Mouse (Mus musculus): ENCODE results near the gene Gnb1l. TPM values are rescaled to one million over a fixed set of nuclear protein-coding genes. Genes with fewer than 3 reads are reported as not detected.

Gene Gnb1l
- 13.3 and 16.0 TPM in 2 replicates for polyA plus RNA-seq (2016; fragmentation: Nextera tagmentation; extraction: Ambion mirVana)

GRCm38 (mm10) chr16:18498558-18498990 lies at the start of gene Gnb1l, which contains the start of gene Rtl10:
Gene Gnb1l (plus strand): TSS chr16:18498713.
Gene Rtl10 (plus strand): TSS chr16:18498901.
- WGBS = under 1% methylated on average over 51 of the region's 51 CpGs
- peak; percentile 98 for DNase-seq (ENCODE audit: low spot score)

DNA sequence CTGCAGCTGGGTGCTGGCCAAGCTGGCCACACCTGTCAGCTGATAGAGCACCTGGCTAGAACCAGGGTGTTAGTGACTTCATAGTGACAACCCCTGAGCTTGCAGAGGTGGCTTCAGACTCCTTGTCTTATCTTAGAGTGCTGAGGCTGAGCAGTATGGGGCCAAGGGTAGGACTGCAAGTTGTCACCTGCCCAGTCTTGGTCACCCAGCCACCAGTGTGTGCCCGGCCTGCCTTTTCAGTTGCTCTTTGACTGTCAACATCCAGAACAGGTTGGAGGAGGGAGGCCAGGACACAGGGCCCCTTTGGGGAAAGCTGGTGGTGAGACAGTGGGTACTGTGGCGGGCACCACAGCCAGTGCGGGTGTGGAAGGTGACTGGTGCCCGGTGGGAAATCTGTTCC lies 49.5 kb upstream of the Gnb1l start:
- peaks cover 23% of the 10 kb centered on the region for H3K36me3 ChIP-seq
- 95% methylated on average over 4 of the region's 4 CpGs for WGBS
- no peak for DNase-seq (ENCODE audit: low spot score)
- H3K27ac ChIP-seq (replicated peaks) = no peak overlapping the region; the same call in 1 of the 2 replicates
- H3K4me1 ChIP-seq = peaks cover 13% of the 10 kb centered on the region
- H3K27me3 ChIP-seq (ENCODE audit: low read depth, poor library complexity, severe bottlenecking) = 0 out of 2 replicates have a peak, but pooled peaks cover 7% of the 10 kb centered on the region
- H3K4me3 ChIP-seq = no peak overlapping the region
- no peaks in the 10 kb centered on the region for H3K9me3 ChIP-seq (replicated peaks)

More at GRCm38 (mm10) chr16:18498558-18498990, at the start of gene Gnb1l, which contains the start of gene Rtl10:
- H3K27me3 ChIP-seq (ENCODE audit: low read depth, poor library complexity, severe bottlenecking) = no peaks in the 10 kb centered on the region
- peak within 1 kb of the TSS; percentile 93 for H3K27ac ChIP-seq (replicated peaks)
- H3K36me3 ChIP-seq = peaks cover 27% of the 10 kb centered on the region
- peaks cover 24% of the 10 kb centered on the region for H3K4me1 ChIP-seq
- no peaks in the 10 kb centered on the region; the same call in 1 of the 2 replicates for H3K9me3 ChIP-seq (replicated peaks)
- H3K4me3 ChIP-seq = peak within 1 kb of the TSS; percentile 84

- H3K27ac ChIP-seq (replicated peaks) = peak overlapping the region; percentile 42; the same call in 1 of the 2 replicates
- WGBS = 79% methylated on average over 9 of the region's 9 CpGs
- H3K36me3 ChIP-seq = peaks cover 13% of the 10 kb centered on the region; the same call in 1 of the 2 replicates
- H3K4me3 ChIP-seq = no peak overlapping the region
- DNase-seq (ENCODE audit: low spot score) = no peak
- H3K27me3 ChIP-seq (ENCODE audit: low read depth, poor library complexity, severe bottlenecking) = peaks cover 21% of the 10 kb centered on the region
- H3K4me1 ChIP-seq = peaks cover 18% of the 10 kb centered on the region
- H3K9me3 ChIP-seq (replicated peaks) = no peaks in the 10 kb centered on the region
These were observed 46.9 kb upstream of the Gnb1l start for GRCm38 (mm10) chr16:18451486-18452181.

GRCm38 (mm10) chr16:18452361-18452862 lies 46.1 kb upstream of the Gnb1l start:
- H3K9me3 ChIP-seq (replicated peaks) = no peaks in the 10 kb centered on the region
- no peak overlapping the region for H3K4me3 ChIP-seq
- WGBS = 87% methylated on average over 8 of the region's 8 CpGs
- peaks cover 28% of the 10 kb centered on the region for H3K27me3 ChIP-seq (ENCODE audit: low read depth, poor library complexity, severe bottlenecking)
- peaks cover 18% of the 10 kb centered on the region for H3K4me1 ChIP-seq
- no peak for DNase-seq (ENCODE audit: low spot score)
- peaks cover 20% of the 10 kb centered on the region; the same call in 1 of the 2 replicates for H3K36me3 ChIP-seq
- H3K27ac ChIP-seq (replicated peaks) = no peak overlapping the region

GRCm38 (mm10) chr16:18453846-18454245 lies 44.7 kb upstream of the Gnb1l start:
- H3K4me3 ChIP-seq = no peak overlapping the region
- H3K4me1 ChIP-seq = peaks cover 20% of the 10 kb centered on the region
- peaks cover 24% of the 10 kb centered on the region for H3K36me3 ChIP-seq
- no peaks in the 10 kb centered on the region for H3K9me3 ChIP-seq (replicated peaks)
- peak; percentile 37 for DNase-seq (ENCODE audit: low spot score)
- peak overlapping the region; percentile 52 for H3K27ac ChIP-seq (replicated peaks)
- 47% methylated on average over 5 of the region's 5 CpGs for WGBS
- H3K27me3 ChIP-seq (ENCODE audit: low read depth, poor library complexity, severe bottlenecking) = peaks cover 41% of the 10 kb centered on the region

GRCm38 (mm10) chr16:18455407-18455806 lies 43.1 kb upstream of the Gnb1l start:
- 91% methylated on average over 6 of the region's 6 CpGs for WGBS
- H3K27ac ChIP-seq (replicated peaks) = no peak overlapping the region
- no peak overlapping the region for H3K4me3 ChIP-seq
- peaks cover 14% of the 10 kb centered on the region for H3K36me3 ChIP-seq
- peaks cover 36% of the 10 kb centered on the region for H3K4me1 ChIP-seq
- H3K9me3 ChIP-seq (replicated peaks) = no peaks in the 10 kb centered on the region
- DNase-seq (ENCODE audit: low spot score) = no peak
- H3K27me3 ChIP-seq (ENCODE audit: low read depth, poor library complexity, severe bottlenecking) = peaks cover 49% of the 10 kb centered on the region

GRCm38 (mm10) chr16:18458661-18459060 lies 39.9 kb upstream of the Gnb1l start:
- Histone ChIP-seq H3K27ac (replicated peaks) (no peak overlapping the region), H3K9me3 (replicated peaks) (no peaks in the 10 kb centered on the region), H3K4me3 (no peak overlapping the region), H3K27me3 (ENCODE audit: low read depth, poor library complexity, severe bottlenecking) (peaks cover 72% of the 10 kb centered on the region), H3K36me3 (peaks cover 14% of the 10 kb centered on the region), H3K4me1 (peaks cover 45% of the 10 kb centered on the region)
- no peak for DNase-seq (ENCODE audit: low spot score)

DNA sequence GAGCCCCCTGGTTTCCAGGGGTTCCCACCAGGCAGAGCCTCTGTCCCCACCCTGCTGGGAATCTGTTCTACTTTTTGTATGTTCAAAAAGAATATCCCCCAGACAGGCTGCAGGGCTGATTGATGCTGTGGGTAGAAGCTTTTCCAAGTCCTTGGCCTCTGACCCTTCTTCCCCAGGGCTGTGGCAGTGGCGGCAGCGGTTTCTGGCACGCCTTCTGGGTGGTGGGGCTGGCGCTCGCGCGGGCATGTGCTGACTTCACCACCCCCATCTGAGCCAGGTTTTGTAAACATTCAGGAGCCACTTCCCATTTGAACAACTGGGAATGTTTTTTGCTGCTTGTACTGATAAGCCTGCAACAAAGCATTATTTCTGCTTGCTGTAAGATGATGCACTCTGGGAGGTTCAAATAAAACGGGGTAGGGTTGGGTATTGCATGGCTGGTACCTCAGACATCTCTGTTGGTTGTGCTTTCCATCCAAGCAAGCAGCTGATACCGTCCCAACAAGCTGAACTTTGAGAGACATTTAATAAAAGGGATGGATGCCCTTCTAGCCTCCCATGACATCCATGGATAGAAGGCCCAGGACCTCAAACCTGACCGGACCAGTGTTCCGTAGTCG lies 39.1 kb upstream of the Gnb1l start:
- peak overlapping the region; percentile 58 for H3K27ac ChIP-seq (replicated peaks)
- peaks cover 40% of the 10 kb centered on the region for H3K4me1 ChIP-seq
- DNase-seq (ENCODE audit: low spot score) = peak; percentile 31
- peak overlapping the region; percentile 31 for H3K4me3 ChIP-seq
- WGBS = 4% methylated on average over 12 of the region's 12 CpGs
- no peaks in the 10 kb centered on the region for H3K9me3 ChIP-seq (replicated peaks)
- H3K36me3 ChIP-seq = peaks cover 14% of the 10 kb centered on the region
- H3K27me3 ChIP-seq (ENCODE audit: low read depth, poor library complexity, severe bottlenecking) = peaks cover 75% of the 10 kb centered on the region

DNA sequence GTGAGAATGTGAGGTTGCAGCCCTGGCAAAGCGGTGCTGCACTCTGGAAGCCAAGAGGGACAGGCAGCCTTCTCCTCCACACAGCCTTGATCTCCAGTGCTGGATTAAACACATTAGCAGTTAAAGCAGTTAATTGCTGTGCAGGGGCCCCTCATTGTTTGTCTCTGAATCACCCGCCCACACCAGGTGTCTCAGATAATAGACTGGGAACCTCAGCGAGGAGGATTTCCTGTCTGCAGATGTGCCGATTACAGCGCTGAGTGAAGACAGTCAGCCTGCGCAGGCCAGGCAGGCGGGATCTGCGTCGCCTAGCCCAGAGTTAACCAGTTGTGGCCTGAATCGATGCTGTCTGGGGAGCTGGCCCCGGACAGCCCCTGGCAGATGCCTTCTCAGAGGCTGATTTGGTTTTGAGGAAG lies 38.5 kb upstream of the Gnb1l start:
- Histone ChIP-seq H3K9me3 (replicated peaks) (no peaks in the 10 kb centered on the region), H3K36me3 (peaks cover 14% of the 10 kb centered on the region), H3K27me3 (ENCODE audit: low read depth, poor library complexity, severe bottlenecking) (peaks cover 78% of the 10 kb centered on the region), H3K4me3 (peak overlapping the region; percentile 31), H3K4me1 (peaks cover 39% of the 10 kb centered on the region), H3K27ac (replicated peaks) (peak overlapping the region; percentile 58)
- DNase-seq (ENCODE audit: low spot score) = peak; percentile 61
- WGBS = 3% methylated on average over 11 of the region's 11 CpGs

DNA sequence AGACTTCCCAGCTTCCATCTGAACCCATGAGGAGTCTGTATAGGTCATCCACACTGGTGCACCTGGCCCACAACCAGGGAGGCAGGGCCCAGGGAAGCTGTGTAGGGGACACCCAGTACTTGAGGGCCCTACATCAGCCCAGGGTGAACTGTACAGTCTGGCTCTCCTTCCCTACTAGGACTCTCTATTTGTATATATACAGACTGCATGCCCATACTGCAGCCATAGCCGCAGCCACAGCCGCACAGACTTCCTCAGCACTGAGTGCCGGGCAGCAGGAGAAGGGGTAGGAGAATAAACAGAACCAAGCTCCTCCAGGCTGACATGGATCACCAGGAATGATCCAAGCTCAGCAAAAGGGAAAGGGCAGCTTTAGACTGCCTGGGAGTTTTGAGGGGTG lies 37.7 kb upstream of the Gnb1l start:
- H3K27me3 ChIP-seq (ENCODE audit: low read depth, poor library complexity, severe bottlenecking) = peaks cover 70% of the 10 kb centered on the region
- DNase-seq (ENCODE audit: low spot score) = no peak
- peaks cover 14% of the 10 kb centered on the region for H3K36me3 ChIP-seq
- WGBS = 89% methylated on average over 3 of the region's 3 CpGs
- peaks cover 41% of the 10 kb centered on the region for H3K4me1 ChIP-seq
- H3K4me3 ChIP-seq = no peak overlapping the region
- no peaks in the 10 kb centered on the region for H3K9me3 ChIP-seq (replicated peaks)
- peak overlapping the region; percentile 58; the same call in 1 of the 2 replicates for H3K27ac ChIP-seq (replicated peaks)

GRCm38 (mm10) chr16:18462031-18462430 lies 36.5 kb upstream of the Gnb1l start:
- WGBS = 65% methylated on average over 9 of the region's 9 CpGs
- peaks cover 64% of the 10 kb centered on the region for H3K27me3 ChIP-seq (ENCODE audit: low read depth, poor library complexity, severe bottlenecking)

GRCm38 (mm10) chr16:18462598-18462997 lies 35.9 kb upstream of the Gnb1l start:
- no peak for DNase-seq (ENCODE audit: low spot score)
- Histone ChIP-seq H3K36me3 (peaks cover 2% of the 10 kb centered on the region), H3K4me1 (peaks cover 41% of the 10 kb centered on the region), H3K27me3 (ENCODE audit: low read depth, poor library complexity, severe bottlenecking) (peaks cover 58% of the 10 kb centered on the region), H3K9me3 (replicated peaks) (no peaks in the 10 kb centered on the region), H3K4me3 (no peak overlapping the region), H3K27ac (replicated peaks) (no peak overlapping the region)
- WGBS = 65% methylated on average over 8 of the region's 8 CpGs

More at GRCm38 (mm10) chr16:18462031-18462430, 36.5 kb upstream of the Gnb1l start:
- H3K36me3 ChIP-seq = peaks cover 7% of the 10 kb centered on the region
- H3K4me3 ChIP-seq = no peak overlapping the region
- no peaks in the 10 kb centered on the region for H3K9me3 ChIP-seq (replicated peaks)
- 0 out of 2 replicates have a peak overlapping the region, but pooled peaks have one; percentile 24 for H3K27ac ChIP-seq (replicated peaks)
- DNase-seq (ENCODE audit: low spot score) = no peak
- peaks cover 41% of the 10 kb centered on the region for H3K4me1 ChIP-seq

All from midbrain, embryonic 10.5 days (tissue).